Mouse (Mus musculus) left cerebral cortex, postnatal 25 days (tissue): ENCODE results near the gene Amigo3. TPM values are rescaled to one million over a fixed set of nuclear protein-coding genes. Genes with fewer than 3 reads are reported as not detected.
A peak's percentile ranks its signal among the peaks of the same experiment; 100 is the strongest.

ENCODE experiments used
- DNase-seq, 2 experiments: peaks; one replicate each; pipeline ENCODE4 v3.0.0; 2022; ENCODE audit warnings: low spot score in 2 of 2, mixed read lengths in 1 of 2
- intact Hi-C: fragments of 180-260 bp; cut with DNase I; formaldehyde crosslinking; loops from one replicate; pipeline ENCODE4 v1.15.1; 2025
- total RNA-seq, 2 experiments: library from RNA; stranded (reverse); gene quantifications; 2 replicates each; pipeline ENCODE4 v1.2.3; 2021

Amigo3 gene
- total RNA-seq, 2 experiments from 2014 or later, result 1.7 to 2.2 TPM

DNA sequence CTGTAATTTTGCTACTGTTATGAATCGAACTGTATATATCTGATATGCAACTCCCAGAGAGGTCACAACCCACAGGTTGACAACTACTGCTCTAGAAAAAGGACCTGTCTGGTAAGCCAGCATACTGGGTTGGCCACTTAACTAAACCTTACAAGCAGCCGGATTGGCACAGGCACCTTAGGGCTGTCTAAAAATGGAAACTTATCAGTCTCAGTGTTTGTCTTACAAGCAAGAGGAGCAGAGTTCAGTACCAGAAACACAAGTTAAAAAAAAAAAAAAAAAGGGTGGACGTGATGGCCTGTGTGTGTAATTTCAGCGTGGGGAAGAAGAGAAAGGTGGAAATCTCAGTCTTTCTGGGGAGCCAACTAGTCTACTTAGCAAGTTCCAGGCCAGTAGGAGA is 18.8 kb downstream of the Amigo3 start:
- no peak for DNase-seq
- intact Hi-C loops, result no loop called here

DNA sequence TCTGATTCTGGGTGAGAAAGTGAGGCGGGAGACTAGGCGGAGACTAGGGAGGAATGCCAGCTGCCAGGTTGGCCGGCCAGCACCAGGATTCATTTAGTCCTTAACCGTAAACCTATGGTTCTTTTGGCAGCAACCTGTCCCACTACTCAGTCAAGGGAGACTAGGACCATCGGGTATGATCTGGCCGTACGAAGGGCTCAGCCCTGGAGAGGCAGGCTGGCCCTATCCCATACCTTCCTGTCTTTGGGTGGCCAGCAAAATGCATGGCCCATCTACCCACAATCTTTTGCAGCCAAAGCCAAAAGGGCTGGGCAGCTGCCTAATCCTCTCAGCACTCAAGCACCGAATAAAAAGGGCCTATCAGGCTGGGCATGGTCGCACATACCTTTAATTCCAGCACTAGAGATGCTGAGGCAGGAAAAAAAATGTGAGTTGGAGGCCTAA is 19.5 kb downstream of the Amigo3 start:
- intact Hi-C loops, result no loop called here
- DNase-seq, result no peak

GRCm38 (mm10) chr9:108073141-108073930 is 20.4 kb downstream of the Amigo3 start:
- intact Hi-C loops, result no loop called here
- DNase-seq, result no peak

DNA sequence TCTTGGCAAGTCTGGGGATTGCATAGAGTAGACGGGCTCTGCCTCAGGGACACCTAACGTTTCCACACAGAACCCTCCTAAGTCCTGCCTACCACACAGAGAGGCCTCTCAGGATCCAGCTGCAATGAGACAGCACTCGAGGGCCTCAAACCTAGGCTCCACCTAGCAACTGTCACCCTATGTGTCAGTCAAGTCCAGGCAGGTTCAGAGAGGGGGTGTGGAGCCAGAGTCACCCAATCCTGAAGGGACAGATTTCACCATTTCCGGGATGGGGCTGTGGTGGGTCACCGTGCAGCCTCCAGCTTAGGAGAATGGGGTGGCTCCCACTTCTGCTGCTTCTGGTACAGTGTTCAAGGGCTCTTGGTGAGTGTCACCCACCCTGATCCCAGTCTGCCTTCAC is 27.2 kb downstream of the Amigo3 start, which contains the start of gene Mst1:
TSS of gene Mst1 (plus strand) at position 269 of the 400 bp plus-strand sequence.
- intact Hi-C loops, result no loop called here
- DNase-seq, result no peak

DNA sequence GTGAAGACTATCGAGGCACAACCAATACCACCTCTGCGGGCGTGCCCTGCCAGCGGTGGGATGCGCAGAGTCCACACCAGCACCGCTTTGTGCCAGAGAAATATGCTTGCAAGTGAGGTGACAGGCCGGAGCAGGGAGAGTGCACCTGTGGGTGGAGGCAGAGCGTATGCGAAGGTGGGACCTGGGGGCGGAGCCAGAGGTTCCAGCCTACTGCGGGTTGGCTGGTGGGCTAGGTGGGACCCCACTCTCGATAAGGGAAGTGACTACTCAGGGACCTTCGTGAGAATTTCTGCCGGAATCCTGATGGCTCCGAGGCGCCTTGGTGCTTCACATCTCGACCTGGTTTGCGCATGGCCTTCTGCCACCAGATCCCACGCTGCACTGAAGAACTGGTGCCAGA is 29.6 kb downstream of the Amigo3 start:
- no peak for DNase-seq
- intact Hi-C loops, result no loop called here

DNA sequence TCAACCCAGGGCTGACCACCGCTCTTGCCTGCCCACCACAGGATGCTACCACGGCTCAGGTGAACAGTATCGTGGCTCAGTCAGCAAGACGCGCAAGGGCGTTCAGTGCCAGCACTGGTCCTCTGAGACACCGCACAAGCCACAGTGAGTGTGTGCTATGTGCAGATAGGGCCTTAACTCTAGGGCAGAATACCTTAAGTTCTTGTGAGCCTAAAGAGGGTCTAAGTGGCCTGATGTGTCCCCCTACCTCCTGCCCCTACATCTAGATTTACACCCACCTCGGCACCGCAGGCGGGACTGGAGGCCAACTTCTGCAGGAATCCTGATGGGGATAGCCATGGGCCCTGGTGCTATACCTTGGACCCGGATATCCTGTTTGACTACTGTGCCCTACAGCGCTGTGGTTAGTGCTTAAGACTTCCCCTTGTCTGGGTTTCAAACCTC is 30.1 kb downstream of the Amigo3 start, which contains the start of gene Rnf123:
TSS of gene Rnf123 (minus strand) at position 359 of the 444 bp plus-strand sequence.
- intact Hi-C loops, result no loop called here
- DNase-seq, result no peak

- no peak for DNase-seq
Observed at GRCm38 (mm10) chr9:108083561-108083960, 30.6 kb downstream of the Amigo3 start.

DNA sequence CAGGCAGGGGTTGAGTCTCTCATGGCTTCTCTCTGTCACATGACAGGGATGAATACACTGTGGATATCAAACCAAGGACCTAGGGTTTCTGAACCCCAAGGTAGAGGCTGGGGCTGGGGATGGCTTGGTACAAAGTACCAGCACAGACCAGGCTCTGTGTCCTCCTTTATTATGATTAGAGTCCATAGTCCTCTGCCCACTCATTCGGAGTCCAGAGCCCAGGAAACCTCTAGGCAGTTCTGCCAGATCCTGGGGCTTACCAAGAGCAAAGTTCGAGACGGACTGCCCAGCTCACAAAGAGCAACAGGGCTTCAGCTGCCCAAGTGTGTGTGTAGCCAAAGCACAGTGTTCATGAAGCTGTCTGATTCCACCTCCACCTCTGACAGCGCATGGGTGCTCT is 32.3 kb downstream of the Amigo3 start:
- intact Hi-C loops, result no loop called here
- DNase-seq, result no peak

More at GRCm38 (mm10) chr9:108083561-108083960, 30.6 kb downstream of the Amigo3 start:
- intact Hi-C loops, result no loop called here

GRCm38 (mm10) chr9:108090611-108091120 is 37.7 kb downstream of the Amigo3 start:
- no peak for DNase-seq
- intact Hi-C loops, result no loop called here

GRCm38 (mm10) chr9:108093586-108093985 is 40.6 kb downstream of the Amigo3 start:
- intact Hi-C loops, result no loop called here
- DNase-seq, result no peak

- peak; percentile 85 to 87 for DNase-seq
- intact Hi-C loops, result loop anchor here (2.0 kb wide), 1 partner anchor 190 kb away; no protein-coding TSS in a partner anchor
Observed at GRCm38 (mm10) chr9:108094184-108094941, 41.4 kb downstream of the Amigo3 start, which contains the start of gene Apeh. Gene Apeh, minus strand, starts transcription at chr9:108094606.

- intact Hi-C loops, result loop anchor here (1.0 to 2.0 kb wide), 2 partner anchors 106 to 190 kb away; no protein-coding TSS in a partner anchor
- DNase-seq, result no peak
Observed at GRCm38 (mm10) chr9:108094998-108095411, 42.0 kb downstream of the Amigo3 start.

- intact Hi-C loops, result loop anchor here (1.0 to 2.0 kb wide), 2 partner anchors 106 to 189 kb away; no protein-coding TSS in a partner anchor
- DNase-seq, result peak; percentile 70 to 71
Observed at GRCm38 (mm10) chr9:108095518-108095917, 42.6 kb downstream of the Amigo3 start.

DNA sequence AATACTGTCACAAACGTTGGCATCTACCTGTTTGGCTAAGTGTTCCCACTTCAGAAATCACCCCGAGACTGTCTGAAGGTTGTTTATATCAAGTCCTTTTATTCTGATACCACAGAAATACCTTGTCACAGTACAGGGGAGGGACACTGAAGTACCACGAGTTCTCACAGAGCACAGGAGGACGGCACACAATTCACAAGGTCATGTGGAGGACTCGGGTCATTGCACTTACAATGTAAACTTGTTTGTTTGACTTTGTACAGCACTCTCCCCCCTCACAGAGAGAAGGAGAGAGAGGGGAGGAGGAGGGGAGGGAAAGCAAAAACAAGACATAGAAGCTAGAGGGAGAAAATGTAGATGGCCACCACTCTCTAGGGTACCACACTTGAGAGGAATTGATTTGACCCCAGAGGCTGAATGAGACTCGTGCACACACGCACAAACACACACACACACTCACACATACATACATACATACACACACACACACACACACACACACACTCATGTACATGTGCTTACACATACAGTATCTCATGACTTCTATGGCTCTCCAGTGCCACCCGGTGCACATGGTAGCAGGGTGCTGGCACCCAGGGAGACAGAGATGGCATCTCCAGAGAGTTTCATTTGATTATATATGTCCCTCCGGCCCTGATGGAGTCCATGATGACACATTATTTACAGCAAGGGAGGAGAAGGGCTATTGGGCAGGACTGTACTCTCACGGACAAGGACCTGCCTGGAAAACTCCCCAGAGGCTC is 43.2 kb downstream of the Amigo3 start:
- intact Hi-C loops, result loop anchor here (1.0 to 2.0 kb wide), 2 partner anchors 105 to 189 kb away; no protein-coding TSS in a partner anchor
- no peak for DNase-seq

- no peak for DNase-seq
- intact Hi-C loops, result no loop called here
Observed at GRCm38 (mm10) chr9:108099619-108100018, 46.7 kb downstream of the Amigo3 start.

DNA sequence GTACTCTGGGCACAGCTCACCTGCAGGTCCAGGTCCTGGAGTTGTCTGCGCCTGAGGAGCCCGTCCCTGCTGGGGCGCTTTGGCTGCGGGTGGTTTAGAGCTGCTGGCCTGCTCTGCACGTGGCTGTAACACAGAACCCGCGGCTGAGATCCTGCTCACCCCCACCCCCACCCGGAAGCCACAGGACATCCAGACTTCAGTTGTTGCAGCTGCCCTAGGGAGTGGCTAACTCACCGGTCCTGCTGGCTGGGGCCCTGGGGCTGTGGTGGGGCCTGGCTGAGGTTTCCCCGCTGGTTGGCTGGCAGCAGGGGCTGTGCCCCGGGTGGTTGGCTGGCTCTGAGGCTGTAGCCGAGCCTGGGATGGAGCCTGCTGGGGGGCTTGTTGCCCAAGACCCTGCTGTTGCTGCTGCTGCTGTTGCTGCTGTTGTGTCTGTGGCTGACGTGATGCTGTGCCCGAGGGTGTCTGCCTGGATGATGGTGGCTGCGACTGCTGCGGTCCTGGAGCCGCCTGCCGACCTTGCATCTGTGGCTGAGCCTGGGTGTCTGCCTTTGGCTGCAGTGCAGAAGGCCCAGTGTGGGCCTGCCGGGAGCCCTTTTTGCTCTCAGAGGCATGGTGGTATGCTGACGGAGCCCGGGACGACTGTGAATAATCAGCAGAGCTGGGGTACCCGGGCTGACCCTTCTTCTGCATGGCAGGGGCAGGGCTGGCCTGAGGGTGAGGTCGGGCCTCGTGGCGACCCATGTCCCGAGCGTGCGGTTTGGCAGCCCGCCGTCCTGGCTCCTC is 52.0 kb downstream of the Amigo3 start:
- DNase-seq, result no peak
- intact Hi-C loops, result no loop called here
